Mouse (Mus musculus): ENCODE measurements at regions not wholly inside any gene's neighbourhood (a gene's known extent, or its start where the extent isn't known, plus 50 kb on each side); places are given as distances from the start of the nearest gene placed in this dataset.

DNA sequence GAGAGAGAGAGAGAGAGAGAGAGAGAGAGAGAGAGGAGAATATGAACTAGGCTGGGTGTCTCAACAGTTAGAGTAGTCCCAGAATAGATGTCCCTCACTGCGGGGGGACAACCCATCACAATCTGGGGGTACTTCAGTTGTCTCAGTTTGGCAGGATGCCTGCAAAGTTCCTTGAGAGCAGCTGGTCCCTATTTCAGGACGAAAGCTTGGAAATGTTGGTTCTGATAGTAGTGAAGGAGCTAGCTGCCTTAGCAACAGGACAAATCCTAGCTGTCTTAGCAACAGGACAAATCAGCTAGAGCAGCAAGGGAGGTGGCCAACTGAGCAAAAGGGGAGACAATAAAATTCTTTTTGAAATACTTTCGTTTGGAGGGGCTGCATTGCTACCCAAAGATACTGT lies 139.9 kb upstream of the Frg1 start:
- 79% methylated on average over 3 of the region's 3 CpGs for WGBS
- Histone ChIP-seq H3K36me3 (replicated peaks) (no peaks in the 10 kb centered on the region), H3K4me2 (no peak overlapping the region), H3K4me3 (no peak overlapping the region), H3K9me3 (no peaks in the 10 kb centered on the region), H3K9ac (no peak overlapping the region), H3K27ac (no peak overlapping the region), H3K27me3 (replicated peaks) (no peaks in the 10 kb centered on the region), H3K4me1 (no peaks in the 10 kb centered on the region)
- no peak for ATAC-seq (replicated peaks)

- no peak for ATAC-seq (replicated peaks)
- Histone ChIP-seq H3K4me1 (0 out of 2 replicates have a peak, but pooled peaks cover 4% of the 10 kb centered on the region), H3K4me3 (no peak overlapping the region), H3K27me3 (replicated peaks) (no peaks in the 10 kb centered on the region), H3K9ac (no peak overlapping the region), H3K36me3 (replicated peaks) (no peaks in the 10 kb centered on the region), H3K9me3 (no peaks in the 10 kb centered on the region), H3K27ac (no peak overlapping the region), H3K4me2 (no peak overlapping the region)
- 82% methylated on average over 8 of the region's 8 CpGs for WGBS
Observed at GRCm38 (mm10) chr8:41552747-41553534, 136.1 kb upstream of the Frg1 start.

DNA sequence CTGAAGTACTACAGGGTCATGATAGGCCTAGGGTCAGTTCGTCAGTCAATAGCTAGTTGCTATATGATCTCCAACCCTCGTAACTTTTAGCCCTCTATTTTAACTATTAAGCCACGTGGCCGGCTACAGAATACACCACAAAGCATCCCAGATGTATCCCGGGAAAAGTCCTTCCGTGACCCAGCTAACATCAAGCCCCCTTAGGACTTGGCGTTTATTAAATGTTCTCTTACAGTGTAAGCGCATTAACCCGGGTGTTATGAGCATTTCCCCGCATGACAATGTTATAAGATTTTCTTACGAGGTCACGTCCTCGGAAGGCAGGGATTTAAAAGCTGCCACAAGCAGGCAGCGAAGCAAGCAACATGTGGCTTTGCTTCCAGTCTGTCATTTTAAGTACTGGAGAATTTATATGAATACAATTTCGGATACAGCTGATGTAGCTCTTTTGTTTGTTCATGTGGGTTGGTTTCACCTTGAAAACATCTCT lies 135.1 kb upstream of the Frg1 start:
- Histone ChIP-seq H3K9me3 (no peaks in the 10 kb centered on the region), H3K4me1 (0 out of 2 replicates have a peak, but pooled peaks cover 4% of the 10 kb centered on the region), H3K9ac (no peak overlapping the region), H3K4me3 (no peak overlapping the region), H3K4me2 (no peak overlapping the region), H3K36me3 (replicated peaks) (no peaks in the 10 kb centered on the region), H3K27ac (no peak overlapping the region), H3K27me3 (replicated peaks) (no peaks in the 10 kb centered on the region)
- WGBS, result 82% methylated on average over 15 of the region's 15 CpGs
- no peak for ATAC-seq (replicated peaks)

DNA sequence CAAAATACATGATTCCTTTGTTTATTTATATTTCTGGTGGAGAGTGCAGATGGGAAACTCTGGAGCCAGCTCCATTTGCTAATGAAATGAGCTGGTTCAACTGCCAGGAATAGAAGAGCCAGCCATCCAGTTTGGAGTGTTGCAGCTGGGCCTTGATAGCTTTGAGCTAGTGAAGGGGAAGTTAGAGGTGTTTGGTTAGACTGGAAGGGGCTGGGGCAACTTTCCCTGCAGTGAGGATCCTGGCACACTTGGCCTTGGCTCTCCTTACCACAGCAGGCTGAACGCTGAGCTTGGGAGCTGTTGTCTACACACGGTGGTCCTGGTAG lies 133.2 kb upstream of the Frg1 start:
- H3K9ac ChIP-seq, result no peak overlapping the region
- H3K27ac ChIP-seq, result no peak overlapping the region
- 90% methylated on average over 2 of the region's 2 CpGs for WGBS
- no peak overlapping the region for H3K4me2 ChIP-seq
- no peaks in the 10 kb centered on the region for H3K27me3 ChIP-seq (replicated peaks)
- no peak for ATAC-seq (replicated peaks)
- H3K9me3 ChIP-seq, result no peaks in the 10 kb centered on the region
- H3K36me3 ChIP-seq (replicated peaks), result no peaks in the 10 kb centered on the region
- H3K4me3 ChIP-seq, result no peak overlapping the region
- H3K4me1 ChIP-seq, result 0 out of 2 replicates have a peak, but pooled peaks cover 4% of the 10 kb centered on the region

DNA sequence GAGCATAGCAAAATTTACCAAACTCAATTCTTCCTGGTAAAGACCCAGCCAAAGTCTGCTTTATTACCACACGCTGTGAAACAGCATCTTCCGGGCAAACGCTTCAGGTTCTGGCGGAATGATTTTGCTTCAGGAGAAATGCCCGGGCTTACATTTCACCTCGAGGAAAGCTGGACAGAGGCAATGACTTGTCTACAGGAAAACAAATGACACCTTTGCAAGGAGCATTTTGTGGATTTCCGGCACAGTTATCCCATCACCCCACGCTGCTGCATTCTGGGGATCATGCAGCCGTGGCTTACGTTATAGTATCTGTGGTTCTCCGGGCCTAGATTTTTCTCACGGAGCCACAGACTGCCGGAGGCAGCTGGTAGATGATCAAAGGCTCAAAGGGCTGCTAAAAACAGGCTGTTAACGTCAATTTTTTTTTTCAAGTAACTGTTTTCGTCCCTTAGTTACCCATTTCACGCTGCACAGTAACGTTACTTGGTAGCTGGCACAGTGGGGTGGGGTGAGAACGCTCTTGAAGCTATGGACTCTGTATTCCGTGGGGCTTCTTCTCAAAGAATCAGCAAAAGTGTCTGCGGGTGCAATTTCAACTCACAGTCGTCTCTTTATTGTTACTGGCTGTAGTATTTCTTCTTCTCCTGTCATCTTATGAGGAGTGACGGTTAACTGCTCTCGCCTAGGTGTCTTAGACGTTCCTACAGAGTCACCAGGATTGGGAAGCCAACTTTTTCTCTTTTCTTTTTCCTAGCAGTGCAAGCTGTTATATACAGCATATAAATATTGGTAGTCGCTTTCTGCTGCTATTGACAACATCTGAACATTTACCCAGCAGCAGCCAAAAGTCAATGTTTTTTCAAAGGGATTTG lies 132.6 kb upstream of the Frg1 start:
- H3K27ac ChIP-seq, result no peak overlapping the region
- no peaks in the 10 kb centered on the region for H3K27me3 ChIP-seq (replicated peaks)
- H3K9me3 ChIP-seq, result no peaks in the 10 kb centered on the region
- H3K36me3 ChIP-seq (replicated peaks), result no peaks in the 10 kb centered on the region
- 0 out of 2 replicates have a peak, but pooled peaks cover 4% of the 10 kb centered on the region for H3K4me1 ChIP-seq
- H3K4me3 ChIP-seq, result no peak overlapping the region
- peak overlapping the region; percentile 6; the same call in 1 of the 2 replicates for H3K4me2 ChIP-seq
- 0 out of 2 replicates have a peak, but pooled peaks have one; percentile 42 for ATAC-seq (replicated peaks)
- H3K9ac ChIP-seq, result no peak overlapping the region
- WGBS, result 68% methylated on average over 25 of the region's 25 CpGs

DNA sequence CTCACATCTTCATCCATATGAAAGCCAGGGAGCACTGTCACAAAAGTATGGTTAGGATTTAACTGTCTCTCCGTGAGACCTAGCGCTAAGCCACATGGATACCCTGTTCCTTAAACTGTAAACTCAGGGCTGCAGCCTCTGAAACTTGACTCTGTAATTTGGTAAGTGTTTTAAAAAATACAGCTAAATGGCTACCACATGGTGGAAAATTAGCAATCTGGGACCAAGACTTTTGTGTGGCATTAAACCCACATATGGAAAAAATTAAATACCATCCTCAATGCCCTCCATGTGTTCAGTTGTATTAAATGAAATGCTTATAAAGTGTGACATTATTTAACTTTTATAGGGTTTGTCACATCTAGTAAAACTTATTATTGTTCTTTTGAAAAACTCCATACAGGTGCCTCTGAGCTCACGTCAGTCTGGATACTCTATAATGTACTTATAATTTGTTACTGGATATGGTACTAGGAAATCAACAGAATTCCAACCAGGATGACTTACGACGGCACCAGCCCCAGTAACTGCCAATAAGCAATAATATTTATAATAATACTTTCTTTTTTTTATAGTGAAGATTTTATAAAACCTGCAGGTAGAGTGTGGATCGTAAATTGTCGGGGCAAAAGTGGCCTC lies 131.0 kb upstream of the Frg1 start:
- H3K9me3 ChIP-seq, result no peaks in the 10 kb centered on the region
- 0 out of 2 replicates have a peak, but pooled peaks cover 4% of the 10 kb centered on the region for H3K4me1 ChIP-seq
- no peak for ATAC-seq (replicated peaks)
- no peak overlapping the region for H3K4me2 ChIP-seq
- H3K27ac ChIP-seq, result no peak overlapping the region
- no peak overlapping the region for H3K9ac ChIP-seq
- H3K27me3 ChIP-seq (replicated peaks), result no peaks in the 10 kb centered on the region
- 94% methylated on average over 7 of the region's 7 CpGs for WGBS
- H3K36me3 ChIP-seq (replicated peaks), result no peaks in the 10 kb centered on the region
- H3K4me3 ChIP-seq, result no peak overlapping the region

DNA sequence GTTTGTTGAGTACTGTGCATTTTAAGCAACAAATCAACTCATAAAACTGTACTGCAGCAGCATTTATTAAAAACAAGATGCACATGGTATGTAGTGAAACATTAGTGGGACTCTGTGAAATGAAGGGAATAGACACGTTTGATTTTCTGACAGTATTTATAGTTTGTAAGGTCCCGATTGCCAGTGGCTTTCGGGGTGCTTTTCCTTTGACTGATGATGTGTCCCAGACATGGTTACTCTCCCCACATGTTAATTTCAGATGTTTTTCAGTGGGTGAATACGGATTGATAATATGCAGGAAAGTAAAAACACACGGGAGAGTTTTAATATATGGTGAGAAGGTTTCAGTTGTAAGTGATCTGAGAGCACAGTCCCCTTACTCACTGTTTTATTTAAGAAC lies 115.3 kb upstream of the Frg1 start:
- Histone ChIP-seq H3K36me3 (replicated peaks) (no peaks in the 10 kb centered on the region), H3K9me3 (no peaks in the 10 kb centered on the region), H3K9ac (no peak overlapping the region), H3K4me2 (no peak overlapping the region), H3K4me3 (no peak overlapping the region), H3K27me3 (replicated peaks) (no peaks in the 10 kb centered on the region), H3K4me1 (no peaks in the 10 kb centered on the region), H3K27ac (no peak overlapping the region)
- WGBS, result 92% methylated on average over 5 of the region's 5 CpGs
- ATAC-seq (replicated peaks), result no peak

GRCm38 (mm10) chr8:41529581-41529980 lies 112.7 kb upstream of the Frg1 start:
- WGBS, result 88% methylated on average over 8 of the region's 8 CpGs
- no peak for ATAC-seq (replicated peaks)
- Histone ChIP-seq H3K27me3 (replicated peaks) (no peaks in the 10 kb centered on the region), H3K36me3 (replicated peaks) (no peaks in the 10 kb centered on the region), H3K4me2 (no peak overlapping the region), H3K4me3 (no peak overlapping the region), H3K9me3 (no peaks in the 10 kb centered on the region), H3K4me1 (no peaks in the 10 kb centered on the region), H3K27ac (no peak overlapping the region), H3K9ac (no peak overlapping the region)

- Histone ChIP-seq H3K27me3 (replicated peaks) (no peaks in the 10 kb centered on the region), H3K4me1 (no peaks in the 10 kb centered on the region), H3K9me3 (no peaks in the 10 kb centered on the region), H3K4me2 (no peak overlapping the region), H3K9ac (no peak overlapping the region), H3K4me3 (no peak overlapping the region), H3K27ac (no peak overlapping the region), H3K36me3 (replicated peaks) (no peaks in the 10 kb centered on the region)
- WGBS, result 83% methylated on average over 7 of the region's 7 CpGs
- ATAC-seq (replicated peaks), result no peak
Observed at GRCm38 (mm10) chr8:41526283-41526682, 109.4 kb upstream of the Frg1 start.

- Histone ChIP-seq H3K9ac (no peak overlapping the region), H3K36me3 (replicated peaks) (no peaks in the 10 kb centered on the region), H3K27ac (no peak overlapping the region), H3K4me3 (no peak overlapping the region), H3K4me2 (no peak overlapping the region), H3K27me3 (replicated peaks) (no peaks in the 10 kb centered on the region), H3K4me1 (no peaks in the 10 kb centered on the region), H3K9me3 (no peaks in the 10 kb centered on the region)
- 89% methylated on average over 5 of the region's 5 CpGs for WGBS
- ATAC-seq (replicated peaks), result no peak
Observed at GRCm38 (mm10) chr8:41485163-41485562, 68.3 kb upstream of the Frg1 start.

GRCm38 (mm10) chr8:41483297-41483696 lies 66.4 kb upstream of the Frg1 start:
- no peak overlapping the region for H3K4me2 ChIP-seq
- no peaks in the 10 kb centered on the region for H3K27me3 ChIP-seq (replicated peaks)
- ATAC-seq (replicated peaks), result no peak
- H3K9me3 ChIP-seq, result no peaks in the 10 kb centered on the region
- no peaks in the 10 kb centered on the region for H3K36me3 ChIP-seq (replicated peaks)
- 53% methylated on average over 3 of the region's 3 CpGs for WGBS
- H3K4me1 ChIP-seq, result no peaks in the 10 kb centered on the region
- H3K9ac ChIP-seq, result no peak overlapping the region
- H3K27ac ChIP-seq, result no peak overlapping the region
- H3K4me3 ChIP-seq, result no peak overlapping the region

DNA sequence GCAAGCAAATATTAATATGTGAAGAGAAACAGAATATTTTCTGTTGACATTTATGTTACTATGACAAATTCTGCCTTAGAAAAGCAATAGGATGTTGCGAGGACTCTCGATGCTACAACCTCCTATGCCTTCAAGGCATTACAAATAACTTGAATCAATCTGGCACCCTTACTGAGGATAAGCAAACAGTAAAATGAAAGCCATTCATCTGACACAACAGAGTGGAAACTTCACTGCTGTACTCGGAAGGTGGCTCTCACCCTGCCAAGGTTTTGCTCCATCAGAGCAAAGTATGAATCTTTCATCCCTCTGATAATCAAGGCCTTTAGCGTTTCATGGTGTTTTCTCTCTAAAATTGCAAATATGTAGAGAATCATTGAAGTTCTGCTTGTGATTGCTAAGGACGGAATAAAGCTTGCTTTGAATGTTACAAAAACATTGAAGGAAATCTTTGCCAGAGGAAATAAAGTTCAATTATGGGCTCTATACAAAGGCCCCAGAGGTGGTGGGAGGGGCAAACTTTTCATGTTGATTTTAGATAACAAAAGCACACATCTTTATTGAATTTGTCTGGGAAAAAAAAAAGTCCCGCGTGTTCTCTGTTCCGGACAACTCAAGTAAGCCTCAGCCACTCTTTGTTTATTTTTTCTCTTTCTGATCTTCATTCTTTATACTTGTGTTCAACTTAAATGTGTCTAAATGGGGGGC lies 56.3 kb upstream of the Frg1 start:
- no peak overlapping the region for H3K9ac ChIP-seq
- H3K36me3 ChIP-seq (replicated peaks), result no peaks in the 10 kb centered on the region
- no peak overlapping the region for H3K27ac ChIP-seq
- H3K4me1 ChIP-seq, result no peaks in the 10 kb centered on the region
- H3K4me3 ChIP-seq, result no peak overlapping the region
- WGBS, result 56% methylated on average over 8 of the region's 8 CpGs
- ATAC-seq (replicated peaks), result no peak
- H3K27me3 ChIP-seq (replicated peaks), result no peaks in the 10 kb centered on the region
- no peaks in the 10 kb centered on the region for H3K9me3 ChIP-seq
- no peak overlapping the region for H3K4me2 ChIP-seq

Data from midbrain, embryonic 15.5 days (tissue).